Mouse (Mus musculus) bone marrow macrophage, adult 2 months (primary cell): Measurements from ENCODE around the gene Sel1l3. TPM values are rescaled to one million over a fixed set of nuclear protein-coding genes. Genes with fewer than 3 reads are reported as not detected.

Experiments
- H3K27ac ChIP-seq: 2 replicates; pipeline ENCODE4 v1.5.1; 2012; ENCODE audit warnings: low read depth, low read length; ENCODE audit not compliant: insufficient read depth
- H3K4me1 ChIP-seq: 2 replicates; pipeline ENCODE4 v1.6.1; 2012; ENCODE audit warnings: low read length; ENCODE audit not compliant: control insufficient read depth, insufficient read depth
- H3K4me3 ChIP-seq: 2 replicates; pipeline ENCODE4 v1.5.1; 2012; ENCODE audit warnings: mild to moderate bottlenecking, low read length, moderate library complexity; ENCODE audit not compliant: insufficient read depth
- CTCF ChIP-seq: IDR thresholded peaks from 2 replicates; pipeline ENCODE4 v1.5.1; 2012; ENCODE audit warnings: low read depth, mild to moderate bottlenecking, low read length, moderate library complexity
- POLR2A ChIP-seq: IDR thresholded peaks from 2 replicates; pipeline ENCODE4 v1.6.1; 2012; ENCODE audit warnings: mild to moderate bottlenecking, low read depth, low read length, borderline replicate concordance
- polyA plus RNA-seq: library from polyadenylated mRNA; stranded (reverse); fragments of >200 nt; gene quantifications from 2 replicates; pipeline ENCODE4 v1.2.4, GENCODE M21; 2012; ENCODE audit not compliant: missing spikeins, insufficient read depth, insufficient read length

Gene Sel1l3
- polyA plus RNA-seq, 1 experiment, result 9.2 TPM

- TF ChIP-seq POLR2A, result no peak
- no peak for TF ChIP-seq CTCF
- H3K4me1 ChIP-seq, result no peaks in the 10 kb centered on the region
These were observed 1.1 kb upstream of the Sel1l3 start for GRCm38 (mm10) chr5:53214801-53215200.

GRCm38 (mm10) chr5:53214362-53214761, 635 bp upstream of the Sel1l3 start:
- Histone ChIP-seq H3K4me1 (no peaks in the 10 kb centered on the region), H3K27ac (no peak overlapping the region), H3K4me3 (no peak overlapping the region)
- TF ChIP-seq CTCF (no peak), POLR2A (no peak)

More at GRCm38 (mm10) chr5:53214801-53215200, 1.1 kb upstream of the Sel1l3 start:
- Histone ChIP-seq H3K27ac (no peak overlapping the region), H3K4me3 (no peak overlapping the region)

- TF ChIP-seq CTCF (no peak), POLR2A (no peak)
- Histone ChIP-seq H3K4me1 (no peaks in the 10 kb centered on the region), H3K27ac (no peak overlapping the region), H3K4me3 (peak overlapping the region; percentile 52)
These were observed 681 bp downstream of the Sel1l3 start for GRCm38 (mm10) chr5:53212782-53213710.

- no peaks in the 10 kb centered on the region for H3K4me1 ChIP-seq
- peak overlapping the region; percentile 52 for H3K4me3 ChIP-seq
- H3K27ac ChIP-seq, result no peak overlapping the region
- TF ChIP-seq POLR2A (no peak), CTCF (no peak)
These were observed 1.5 kb downstream of the Sel1l3 start for GRCm38 (mm10) chr5:53212087-53212781.

GRCm38 (mm10) chr5:53211241-53211640, 2.5 kb downstream of the Sel1l3 start:
- H3K27ac ChIP-seq, result no peak overlapping the region
- H3K4me3 ChIP-seq, result no peak overlapping the region
- TF ChIP-seq POLR2A (no peak), CTCF (no peak)
- no peaks in the 10 kb centered on the region for H3K4me1 ChIP-seq

- H3K4me3 ChIP-seq, result no peak overlapping the region
- H3K4me1 ChIP-seq, result no peaks in the 10 kb centered on the region
- no peak overlapping the region for H3K27ac ChIP-seq
- no peak for TF ChIP-seq CTCF
- no peak for TF ChIP-seq POLR2A
These were observed 3.2 kb downstream of the Sel1l3 start for GRCm38 (mm10) chr5:53210481-53210880.

GRCm38 (mm10) chr5:53209773-53210172, 4.0 kb downstream of the Sel1l3 start:
- Histone ChIP-seq H3K27ac (no peak overlapping the region), H3K4me3 (no peak overlapping the region), H3K4me1 (no peaks in the 10 kb centered on the region)
- TF ChIP-seq CTCF (no peak), POLR2A (no peak)

- no peak for TF ChIP-seq POLR2A
- no peak for TF ChIP-seq CTCF
- Histone ChIP-seq H3K27ac (no peak overlapping the region), H3K4me1 (no peaks in the 10 kb centered on the region), H3K4me3 (no peak overlapping the region)
These were observed 5.0 kb downstream of the Sel1l3 start for GRCm38 (mm10) chr5:53208731-53209130.

- 0 out of 2 replicates have a peak, but pooled peaks cover 3% of the 10 kb centered on the region for H3K4me1 ChIP-seq
- H3K27ac ChIP-seq, result no peak overlapping the region
- no peak overlapping the region for H3K4me3 ChIP-seq
- no peak for TF ChIP-seq CTCF
- no peak for TF ChIP-seq POLR2A
These were observed 7.2 kb downstream of the Sel1l3 start for GRCm38 (mm10) chr5:53206575-53206974.

- TF ChIP-seq CTCF (no peak), POLR2A (no peak)
These were observed 11.0 kb downstream of the Sel1l3 start for GRCm38 (mm10) chr5:53202748-53203147.

More at GRCm38 (mm10) chr5:53202748-53203147, 11.0 kb downstream of the Sel1l3 start:
- no peak overlapping the region for H3K4me3 ChIP-seq
- 0 out of 2 replicates have a peak, but pooled peaks cover 3% of the 10 kb centered on the region for H3K4me1 ChIP-seq
- no peak overlapping the region for H3K27ac ChIP-seq
